Mouse (Mus musculus) intestine, embryonic 14.5 days (tissue): ENCODE data around the gene Atm. TPM values are rescaled to one million over a fixed set of nuclear protein-coding genes. Genes with fewer than 3 reads are reported as not detected.
A peak's percentile ranks its signal among the peaks of the same experiment; 100 is the strongest.

Experiments used
- ATAC-seq: fragments of 200-750 bp; cut with Nextera tagmentation; replicated peaks from 2 replicates; pipeline ENCODE4 v1.8.0; 2017; ENCODE audit warnings: low read depth, moderate number of reproducible peaks, moderate TSS enrichment, moderate library complexity; ENCODE audit not compliant: low FRiP score, low TSS enrichment
- DNase-seq: peaks from one replicate; pipeline ENCODE4 v3.0.0-alpha.2; 2018; ENCODE audit warnings: low spot score
- H3K27ac ChIP-seq: fragments of 300-500 bp; sonication (generic); 2 replicates; pipeline ENCODE4 v1.5.1; 2014; ENCODE audit warnings: low read depth, mild to moderate bottlenecking, control low read depth
- H3K27me3 ChIP-seq: fragments of 300-500 bp; sonication (generic); replicated peaks from 2 replicates; pipeline ENCODE4 v1.6.1; 2014; ENCODE audit warnings: low read length, control low read depth; ENCODE audit not compliant: control insufficient read depth, insufficient read depth
- H3K36me3 ChIP-seq: fragments of 300-500 bp; sonication (generic); 2 replicates; pipeline ENCODE4 v1.6.1; 2014; ENCODE audit warnings: low read length, control low read depth; ENCODE audit not compliant: control insufficient read depth, insufficient read depth
- H3K4me1 ChIP-seq: fragments of 300-500 bp; sonication (generic); replicated peaks from 2 replicates; pipeline ENCODE4 v1.6.1; 2014; ENCODE audit warnings: low read length, control low read depth, mixed read lengths; ENCODE audit not compliant: control insufficient read depth, insufficient read depth
- H3K4me2 ChIP-seq: fragments of 300-500 bp; sonication (generic); 2 replicates; pipeline ENCODE4 v1.6.1; 2014; ENCODE audit warnings: low read length
- H3K4me3 ChIP-seq: fragments of 300-500 bp; sonication (generic); 2 replicates; pipeline ENCODE4 v1.5.1; 2014; ENCODE audit warnings: low read depth, low read length, control low read depth, mixed read lengths
- H3K9ac ChIP-seq: fragments of 300-500 bp; sonication (generic); 2 replicates; pipeline ENCODE4 v1.6.1; 2014; ENCODE audit warnings: mild to moderate bottlenecking, low read length
- H3K9me3 ChIP-seq: fragments of 300-500 bp; sonication (generic); 2 replicates; pipeline ENCODE4 v1.6.1; 2016; ENCODE audit warnings: low read length, control low read depth; ENCODE audit not compliant: control insufficient read depth
- WGBS: fragments of 180-500 bp; shearing (Covaris S2); extraction: QIAGEN DNeasy Blood & Tissue Kit; methylation state at CpG from one replicate; pipeline ENCODE4 v1.1.7; 2014; 5-methylcytosine and 5-hydroxymethylcytosine counted together
- polyA plus RNA-seq: library from polyadenylated mRNA; unstranded; fragments of >200 nt; fragmentation: Nextera tagmentation; extraction: Ambion mirVana; gene quantifications from 2 replicates; pipeline ENCODE4 v1.2.1, GENCODE M21; 2014

Atm gene
- polyA plus RNA-seq, result 16.4 and 20.9 TPM in 2 replicates

DNA sequence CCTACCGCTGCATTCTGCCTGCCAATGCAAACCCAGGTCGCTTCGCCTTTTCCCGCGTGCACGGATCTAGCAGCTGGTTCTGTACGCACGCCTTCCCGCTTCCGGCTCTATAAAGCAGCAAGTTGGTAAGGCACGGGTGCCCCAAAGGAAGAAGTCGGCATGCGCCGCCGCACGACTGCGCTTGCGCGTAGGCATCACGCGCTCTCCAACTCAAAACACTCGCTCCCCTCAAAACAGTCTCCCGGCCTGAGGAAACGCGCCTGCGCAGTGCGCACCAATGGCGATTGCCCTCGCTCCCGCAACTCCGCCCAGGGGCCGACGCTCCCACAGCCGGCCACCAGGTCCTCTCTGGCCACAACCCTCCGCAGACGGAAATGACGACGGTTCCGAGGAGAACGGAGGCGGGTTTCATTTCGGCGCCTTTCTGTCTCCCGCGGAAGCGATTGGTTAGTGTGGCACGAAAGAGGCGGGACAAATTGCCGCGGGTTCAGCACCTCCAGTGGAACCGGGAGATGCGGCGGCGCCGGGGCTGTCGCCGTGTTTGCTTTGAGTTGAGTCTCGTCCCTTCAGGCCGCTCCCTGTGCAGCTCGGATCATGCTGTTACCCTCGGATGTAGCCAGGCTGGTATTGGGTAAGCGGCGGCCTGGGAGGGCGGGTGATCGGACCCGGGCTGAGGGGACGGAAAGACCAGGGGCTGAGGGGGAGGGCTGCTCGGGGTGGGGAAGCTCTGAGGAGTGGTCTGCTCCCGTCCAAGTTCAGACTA, at the start of gene Atm, which contains the start of gene Npat:
Gene Atm (minus strand): TSS at position 183 of the 763 bp plus-strand sequence.
Gene Npat (plus strand): TSS at position 490 of the 763 bp plus-strand sequence.
- peak within 1 kb of the TSS; percentile 95 for H3K27ac ChIP-seq
- H3K9me3 ChIP-seq, result no peaks in the 10 kb centered on the region
- H3K4me2 ChIP-seq, result peak within 1 kb of the TSS; percentile 92
- ATAC-seq, result peak; percentile 98
- peak within 1 kb of the TSS; percentile 87 for H3K9ac ChIP-seq
- DNase-seq, result peak; percentile 96
- H3K4me3 ChIP-seq, result peak within 1 kb of the TSS; percentile 92
- peaks cover 19% of the 10 kb centered on the region for H3K4me1 ChIP-seq
- no peaks in the 10 kb centered on the region for H3K27me3 ChIP-seq
- peaks cover 8% of the 10 kb centered on the region; the same call in 1 of the 2 replicates for H3K36me3 ChIP-seq
- under 1% methylated on average over 69 of the region's 69 CpGs for WGBS

GRCm38 (mm10) chr9:53581870-53582269, 45.3 kb upstream of the Atm start:
- Histone ChIP-seq H3K27me3 (no peaks in the 10 kb centered on the region), H3K36me3 (peaks cover 87% of the 10 kb centered on the region), H3K9me3 (no peaks in the 10 kb centered on the region), H3K9ac (no peak overlapping the region), H3K27ac (no peak overlapping the region), H3K4me1 (no peaks in the 10 kb centered on the region), H3K4me3 (no peak overlapping the region), H3K4me2 (no peak overlapping the region)
- ATAC-seq, result no peak
- WGBS, result 88% methylated on average over 4 of the region's 4 CpGs
- no peak for DNase-seq

DNA sequence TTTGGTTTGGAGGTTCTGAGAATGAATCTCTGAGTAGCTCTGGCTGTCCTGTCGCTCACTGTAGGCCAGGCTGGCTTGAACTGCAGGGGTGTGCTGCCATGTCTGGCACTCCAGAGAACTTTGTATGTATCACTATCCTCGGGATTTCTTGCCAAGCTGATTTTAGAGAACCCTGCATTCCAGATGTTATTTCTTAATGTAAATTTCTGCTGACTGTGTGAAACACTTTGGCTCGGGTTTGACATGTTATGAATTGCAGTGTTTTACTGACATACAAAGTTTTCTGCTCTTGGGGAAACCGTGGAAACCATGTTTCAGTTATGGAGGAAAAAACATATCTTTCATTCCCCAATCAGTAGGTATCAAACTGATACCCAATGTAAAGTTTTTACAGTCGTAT, 39.2 kb upstream of the Atm start:
- H3K4me1 ChIP-seq, result no peaks in the 10 kb centered on the region
- no peak overlapping the region for H3K27ac ChIP-seq
- 69% methylated on average over 5 of the region's 5 CpGs for WGBS
- no peaks in the 10 kb centered on the region for H3K9me3 ChIP-seq
- DNase-seq (no peak), ATAC-seq (no peak)
- H3K27me3 ChIP-seq, result no peaks in the 10 kb centered on the region
- H3K9ac ChIP-seq, result no peak overlapping the region
- no peak overlapping the region for H3K4me2 ChIP-seq
- H3K4me3 ChIP-seq, result no peak overlapping the region
- H3K36me3 ChIP-seq, result peaks cover 76% of the 10 kb centered on the region

DNA sequence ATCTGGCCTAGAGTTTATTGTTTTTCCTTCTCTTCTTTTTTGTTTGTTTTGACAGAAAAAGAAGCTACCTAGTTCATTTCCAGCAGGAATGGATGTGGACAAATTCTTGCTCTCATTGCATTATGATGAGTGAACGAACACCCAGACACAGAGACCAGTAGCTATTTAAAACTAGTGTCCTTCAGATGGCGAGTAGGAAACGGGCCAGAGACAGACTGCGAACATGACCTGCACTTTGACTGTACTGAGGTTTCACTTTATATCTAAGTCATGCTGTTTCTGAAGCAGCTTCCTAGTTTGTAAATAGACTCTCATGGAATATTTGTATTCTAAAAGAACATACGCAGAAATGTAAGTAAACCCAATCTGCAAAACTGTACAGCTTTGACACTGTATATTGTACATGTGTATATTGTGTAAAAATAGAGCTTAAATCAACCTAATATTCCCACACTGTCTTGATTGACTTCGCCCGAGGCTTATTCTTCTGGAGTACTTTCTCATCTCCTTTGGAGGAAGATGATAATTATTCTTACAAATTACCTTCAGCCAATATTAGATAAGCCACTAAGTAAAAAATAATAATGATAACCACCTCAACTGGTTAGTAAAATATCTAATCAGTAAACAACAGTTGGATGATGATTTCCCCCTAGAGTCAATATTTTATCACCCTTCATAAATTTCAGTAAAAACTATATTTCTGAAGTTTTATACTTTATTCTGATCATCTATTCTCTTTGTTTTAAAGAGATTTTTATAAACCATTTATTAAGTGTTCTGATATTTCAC, 36.2 kb upstream of the Atm start:
- Histone ChIP-seq H3K4me1 (no peaks in the 10 kb centered on the region), H3K4me3 (no peak overlapping the region), H3K4me2 (no peak overlapping the region), H3K27me3 (no peaks in the 10 kb centered on the region), H3K36me3 (peaks cover 72% of the 10 kb centered on the region), H3K27ac (no peak overlapping the region), H3K9me3 (no peaks in the 10 kb centered on the region), H3K9ac (no peak overlapping the region)
- ATAC-seq (no peak), DNase-seq (no peak)
- 88% methylated on average over 7 of the region's 7 CpGs for WGBS

DNA sequence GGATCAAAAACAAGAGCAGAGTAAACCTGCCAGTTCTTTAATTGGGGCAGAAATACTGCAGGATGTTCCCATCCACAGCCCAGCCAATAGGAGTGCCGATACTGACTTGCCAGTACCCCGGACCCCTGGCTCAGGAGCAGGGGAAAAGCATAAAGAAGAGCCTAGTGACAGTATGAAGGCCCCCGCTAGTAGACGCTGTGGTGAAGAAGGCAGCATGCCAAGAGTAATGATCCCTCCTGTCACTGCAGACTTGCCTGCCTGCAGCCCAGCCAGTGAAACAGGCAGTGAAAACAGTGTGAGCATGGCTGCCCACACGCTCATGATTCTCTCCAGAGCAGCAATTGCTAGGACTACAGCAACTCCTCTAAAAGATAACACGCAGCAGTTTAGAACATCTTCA, 34.1 kb upstream of the Atm start:
- ATAC-seq, result no peak
- Histone ChIP-seq H3K27ac (no peak overlapping the region), H3K27me3 (no peaks in the 10 kb centered on the region), H3K9me3 (no peaks in the 10 kb centered on the region), H3K4me2 (no peak overlapping the region), H3K4me1 (no peaks in the 10 kb centered on the region), H3K4me3 (no peak overlapping the region), H3K9ac (no peak overlapping the region), H3K36me3 (peaks cover 74% of the 10 kb centered on the region)
- no peak for DNase-seq
- 76% methylated on average over 6 of the region's 6 CpGs for WGBS

DNA sequence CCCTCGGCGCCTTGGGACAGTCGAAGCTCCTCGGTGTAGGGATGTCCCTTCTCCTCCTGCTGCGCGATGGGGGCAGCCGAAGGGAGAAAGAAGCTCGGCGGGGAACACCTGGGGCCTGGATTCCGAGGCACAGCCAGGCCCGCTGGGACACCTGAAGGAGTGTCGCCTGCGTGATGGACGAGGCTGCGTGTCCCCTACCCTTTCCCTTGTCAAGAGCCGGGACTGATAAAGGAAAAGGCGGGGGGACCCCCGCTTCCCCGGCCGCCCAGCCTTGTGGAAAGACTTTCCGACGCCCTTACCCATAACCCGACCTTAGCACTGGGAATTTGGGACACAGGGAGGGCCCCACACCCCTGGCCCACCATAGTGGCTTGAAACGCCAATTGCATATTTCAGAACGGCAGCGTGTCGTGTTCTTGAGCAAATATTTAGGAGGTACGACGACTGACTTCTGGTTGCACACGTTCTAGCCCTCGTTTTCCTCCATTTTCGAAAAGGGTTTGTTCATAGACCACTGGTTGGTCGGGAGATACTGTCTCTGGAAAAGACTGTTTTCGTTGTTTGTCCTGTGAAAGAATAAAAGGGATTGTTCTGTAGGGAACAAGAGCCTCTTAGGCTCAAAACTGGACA, 911 bp upstream of the Atm start:
- WGBS, result 0% methylated on average over 32 of the region's 34 CpGs
- Histone ChIP-seq H3K9ac (peak overlapping the region; percentile 87), H3K36me3 (peaks cover 6% of the 10 kb centered on the region; the same call in 1 of the 2 replicates), H3K27ac (peak overlapping the region; percentile 95), H3K27me3 (no peaks in the 10 kb centered on the region), H3K9me3 (no peaks in the 10 kb centered on the region), H3K4me3 (peak overlapping the region; percentile 92), H3K4me2 (peak overlapping the region; percentile 73), H3K4me1 (peaks cover 19% of the 10 kb centered on the region)
- DNase-seq (no peak), ATAC-seq (no peak; the same call in 1 of the 2 replicates)

GRCm38 (mm10) chr9:53535416-53536320, 872 bp downstream of the Atm start:
- no peaks in the 10 kb centered on the region for H3K27me3 ChIP-seq
- H3K36me3 ChIP-seq, result peaks cover 18% of the 10 kb centered on the region
- peak overlapping the region; percentile 59 for H3K9ac ChIP-seq
- H3K27ac ChIP-seq, result peak overlapping the region; percentile 79
- H3K4me2 ChIP-seq, result peak overlapping the region; percentile 92
- H3K4me1 ChIP-seq, result peaks cover 19% of the 10 kb centered on the region
- no peaks in the 10 kb centered on the region for H3K9me3 ChIP-seq
- ATAC-seq (no peak), DNase-seq (peak; percentile 58)
- H3K4me3 ChIP-seq, result peak overlapping the region; percentile 92
- 13% methylated on average over 17 of the region's 17 CpGs for WGBS
